Mouse (Mus musculus) neural tube, embryonic 14.5 days (tissue): ENCODE results near the gene Ankrd36. TPM values are rescaled to one million over a fixed set of nuclear protein-coding genes. Genes with fewer than 3 reads are reported as not detected.

Source experiments
- ATAC-seq: fragments of 200-750 bp; cut with Nextera tagmentation; 2 replicates; pipeline ENCODE4 v1.8.0; 2017; ENCODE audit warnings: low read depth, mild to moderate bottlenecking, moderate TSS enrichment, moderate library complexity
- H3K27ac ChIP-seq: fragments of 300-500 bp; sonication (generic); 2 replicates; pipeline ENCODE4 v1.5.1; 2014; ENCODE audit warnings: low read depth, mild to moderate bottlenecking, control low read depth, low read length, moderate library complexity, mixed read lengths
- H3K27me3 ChIP-seq: fragments of 300-500 bp; sonication (generic); 2 replicates; pipeline ENCODE4 v1.6.1; 2014; ENCODE audit warnings: low read length; ENCODE audit not compliant: control insufficient read depth, insufficient read depth
- H3K36me3 ChIP-seq: fragments of 300-500 bp; sonication (generic); 2 replicates; pipeline ENCODE4 v1.6.1; 2014; ENCODE audit warnings: low read length, mixed read lengths; ENCODE audit not compliant: control insufficient read depth, insufficient read depth
- H3K4me1 ChIP-seq: fragments of 300-500 bp; sonication (generic); 2 replicates; pipeline ENCODE4 v1.6.1; 2014; ENCODE audit warnings: low read length; ENCODE audit not compliant: control insufficient read depth, insufficient read depth
- H3K4me2 ChIP-seq: fragments of 300-500 bp; sonication (generic); 2 replicates; pipeline ENCODE4 v1.6.1; 2014; ENCODE audit warnings: mild to moderate bottlenecking, low read depth, low read length, control low read depth
- H3K4me3 ChIP-seq: fragments of 300-500 bp; sonication (generic); 2 replicates; pipeline ENCODE4 v1.5.1; 2014; ENCODE audit warnings: low read depth, low read length, control low read depth, mixed read lengths
- H3K9ac ChIP-seq: fragments of 300-500 bp; sonication (generic); replicated peaks from 2 replicates; pipeline ENCODE4 v1.6.1; 2014; ENCODE audit warnings: low read depth, mild to moderate bottlenecking, control low read depth, low read length, mixed read lengths
- H3K9me3 ChIP-seq: fragments of 300-500 bp; sonication (generic); 2 replicates; pipeline ENCODE4 v1.6.1; 2016; ENCODE audit warnings: low read length; ENCODE audit not compliant: control insufficient read depth
- whole genome bisulfite sequencing: fragments of 180-500 bp; shearing (Covaris S2); extraction: QIAGEN DNeasy Blood & Tissue Kit; methylation state at CpG from one replicate; pipeline ENCODE4 v1.1.7; 2014; 5-methylcytosine and 5-hydroxymethylcytosine counted together
- polyA plus RNA-seq: library from polyadenylated mRNA; unstranded; fragments of >200 nt; fragmentation: Nextera tagmentation; extraction: Ambion mirVana; gene quantifications from 2 replicates; pipeline ENCODE4 v1.2.1, GENCODE M21; 2014

Gene Ankrd36
- polyA plus RNA-seq, 1 experiment from 2014 or later, result not detected

GRCm38 (mm10) chr11:5691775-5692174 is 122.3 kb downstream of the Ankrd36 start:
- Histone ChIP-seq H3K4me1 (no peaks in the 10 kb centered on the region), H3K9ac (no peak overlapping the region), H3K4me2 (no peak overlapping the region), H3K27me3 (no peaks in the 10 kb centered on the region), H3K9me3 (no peaks in the 10 kb centered on the region), H3K27ac (no peak overlapping the region), H3K4me3 (no peak overlapping the region), H3K36me3 (no peaks in the 10 kb centered on the region)
- 46% methylated on average over 7 of the region's 7 CpGs for WGBS
- ATAC-seq, result no peak

GRCm38 (mm10) chr11:5700808-5701207 is 131.3 kb downstream of the Ankrd36 start:
- no peaks in the 10 kb centered on the region for H3K9me3 ChIP-seq
- no peak overlapping the region for H3K9ac ChIP-seq
- H3K27ac ChIP-seq, result no peak overlapping the region
- peaks cover 3% of the 10 kb centered on the region; the same call in 1 of the 2 replicates for H3K4me1 ChIP-seq
- 0 out of 2 replicates have a peak, but pooled peaks cover 2% of the 10 kb centered on the region for H3K36me3 ChIP-seq
- ATAC-seq, result no peak
- no peaks in the 10 kb centered on the region for H3K27me3 ChIP-seq
- 88% methylated on average over 7 of the region's 7 CpGs for WGBS
- no peak overlapping the region for H3K4me2 ChIP-seq
- H3K4me3 ChIP-seq, result no peak overlapping the region

- ATAC-seq, result no peak
- Histone ChIP-seq H3K4me3 (no peak overlapping the region), H3K9ac (no peak overlapping the region), H3K36me3 (0 out of 2 replicates have a peak, but pooled peaks cover 2% of the 10 kb centered on the region), H3K9me3 (no peaks in the 10 kb centered on the region), H3K4me1 (peaks cover 8% of the 10 kb centered on the region), H3K4me2 (no peak overlapping the region), H3K27ac (no peak overlapping the region), H3K27me3 (no peaks in the 10 kb centered on the region)
- WGBS, result 75% methylated on average over 2 of the region's 2 CpGs
These were observed 131.8 kb downstream of the Ankrd36 start for GRCm38 (mm10) chr11:5701300-5701699.

GRCm38 (mm10) chr11:5701821-5702220 is 132.3 kb downstream of the Ankrd36 start:
- ATAC-seq, result no peak
- Histone ChIP-seq H3K9ac (no peak overlapping the region), H3K4me1 (peaks cover 13% of the 10 kb centered on the region), H3K9me3 (no peaks in the 10 kb centered on the region), H3K27me3 (no peaks in the 10 kb centered on the region), H3K27ac (no peak overlapping the region), H3K36me3 (0 out of 2 replicates have a peak, but pooled peaks cover 2% of the 10 kb centered on the region), H3K4me2 (no peak overlapping the region), H3K4me3 (no peak overlapping the region)
- 100% methylated on average over 1 of the region's 1 CpGs for WGBS

- Histone ChIP-seq H3K4me2 (no peak overlapping the region), H3K27me3 (no peaks in the 10 kb centered on the region), H3K36me3 (0 out of 2 replicates have a peak, but pooled peaks cover 2% of the 10 kb centered on the region), H3K9me3 (no peaks in the 10 kb centered on the region), H3K4me1 (peaks cover 13% of the 10 kb centered on the region), H3K4me3 (no peak overlapping the region), H3K27ac (no peak overlapping the region), H3K9ac (no peak overlapping the region)
- no peak for ATAC-seq
- WGBS, result 78% methylated on average over 5 of the region's 5 CpGs
These were observed 132.9 kb downstream of the Ankrd36 start for GRCm38 (mm10) chr11:5702271-5702956.

GRCm38 (mm10) chr11:5702957-5703332 is 133.5 kb downstream of the Ankrd36 start:
- H3K9me3 ChIP-seq, result no peaks in the 10 kb centered on the region
- 0 out of 2 replicates have a peak, but pooled peaks cover 2% of the 10 kb centered on the region for H3K36me3 ChIP-seq
- H3K9ac ChIP-seq, result no peak overlapping the region
- H3K27me3 ChIP-seq, result no peaks in the 10 kb centered on the region
- H3K4me3 ChIP-seq, result no peak overlapping the region
- no peak for ATAC-seq
- H3K4me2 ChIP-seq, result no peak overlapping the region
- H3K27ac ChIP-seq, result no peak overlapping the region
- peaks cover 13% of the 10 kb centered on the region for H3K4me1 ChIP-seq
- WGBS, result 84% methylated on average over 6 of the region's 6 CpGs

GRCm38 (mm10) chr11:5703341-5703740 is 133.9 kb downstream of the Ankrd36 start:
- Histone ChIP-seq H3K36me3 (0 out of 2 replicates have a peak, but pooled peaks cover 2% of the 10 kb centered on the region), H3K27ac (no peak overlapping the region), H3K9ac (no peak overlapping the region), H3K4me2 (no peak overlapping the region), H3K4me1 (peaks cover 13% of the 10 kb centered on the region), H3K9me3 (no peaks in the 10 kb centered on the region), H3K4me3 (no peak overlapping the region), H3K27me3 (no peaks in the 10 kb centered on the region)
- no peak for ATAC-seq
- 93% methylated on average over 1 of the region's 1 CpGs for WGBS

GRCm38 (mm10) chr11:5705972-5706371 is 136.5 kb downstream of the Ankrd36 start:
- Histone ChIP-seq H3K9ac (no peak overlapping the region), H3K27ac (no peak overlapping the region), H3K27me3 (no peaks in the 10 kb centered on the region), H3K9me3 (no peaks in the 10 kb centered on the region), H3K36me3 (0 out of 2 replicates have a peak, but pooled peaks cover 2% of the 10 kb centered on the region), H3K4me3 (no peak overlapping the region; the same call in 1 of the 2 replicates), H3K4me1 (peaks cover 13% of the 10 kb centered on the region), H3K4me2 (peak overlapping the region; percentile 70)
- no peak for ATAC-seq
- WGBS, result 93% methylated on average over 9 of the region's 9 CpGs

GRCm38 (mm10) chr11:5706874-5707529 is 137.5 kb downstream of the Ankrd36 start:
- Histone ChIP-seq H3K27me3 (no peaks in the 10 kb centered on the region), H3K4me3 (peak overlapping the region; percentile 90), H3K9me3 (no peaks in the 10 kb centered on the region), H3K27ac (peak overlapping the region; percentile 72), H3K36me3 (0 out of 2 replicates have a peak, but pooled peaks cover 2% of the 10 kb centered on the region), H3K4me2 (peak overlapping the region; percentile 70), H3K9ac (peak overlapping the region; percentile 92), H3K4me1 (peaks cover 13% of the 10 kb centered on the region)
- WGBS, result under 1% methylated on average over 43 of the region's 43 CpGs
- peak; percentile 84 for ATAC-seq
